Mouse (Mus musculus) lung, adult 2 months (tissue): ENCODE measurements around the gene Tns3.

Experiments
- CTCF ChIP-seq: fragments of 200-500 bp; IDR thresholded peaks from 2 replicates; pipeline ENCODE4 v1.5.1; 2011; ENCODE audit warnings: mild to moderate bottlenecking, low read length, control low read depth; ENCODE audit not compliant: insufficient read depth
- POLR2A ChIP-seq: fragments of 200-500 bp; IDR thresholded peaks from 2 replicates; pipeline ENCODE4 v1.6.1; 2011; ENCODE audit warnings: low read depth, mild to moderate bottlenecking, control low read depth, low read length, borderline replicate concordance; ENCODE audit errors: extremely low read depth

DNA sequence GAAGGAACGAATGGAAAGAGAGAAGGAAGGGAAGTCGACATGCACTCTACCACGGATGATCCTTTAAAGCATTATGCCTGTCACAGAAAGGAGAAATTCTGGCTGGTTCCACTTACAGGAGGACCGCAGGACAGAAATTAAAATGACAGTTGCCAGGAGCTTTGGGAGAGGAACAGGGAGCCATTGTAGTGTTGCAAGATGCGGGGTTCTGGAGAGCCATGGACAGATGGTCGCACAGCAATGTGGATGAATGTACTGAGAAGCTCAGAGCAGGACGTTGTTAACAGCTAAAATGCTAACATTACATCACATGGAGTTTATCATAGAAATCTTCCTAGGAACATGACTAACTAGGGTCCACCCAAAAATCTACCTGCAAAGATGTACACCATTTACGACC is 6.8 kb downstream of the Tns3 start:
- TF ChIP-seq CTCF (no peak), POLR2A (no peak)
